Mouse (Mus musculus): Measurements from ENCODE around the gene Cd300lf.

Cd300lf gene

GRCm38 (mm10) chr11:115164341-115164975 is 30.7 kb upstream of the Cd300lf start:
- ChIA-PET POLR2A (interaction anchor here (0.6 to 5.2 kb wide), 53 partner anchors 8 to 448 kb away, joined by 3 to 67 read pairs (median 6); partner anchors contain the start of genes Fads6 (in 2 of the 4), Fdxr (in 2 of the 4), Grin2c (in 2 of the 4) and Nat9 (in 2 of the 4)), CTCF (interaction anchor here (0.5 to 4.8 kb wide), 22 partner anchors 9 to 448 kb away, joined by 3 to 51 read pairs (median 5); partner anchors contain the start of genes Grin2c (in 1 of the 4), Mif4gd (in 1 of the 4), Nat9 (in 1 of the 4) and Nt5c (in 1 of the 4))

- ChIA-PET POLR2A (interaction anchor here (0.6 to 5.2 kb wide), 88 partner anchors 9 to 675 kb away, joined by 3 to 67 read pairs (median 4); partner anchors contain the start of genes Fdxr (in 4 of the 4), Nat9 (in 3 of the 4), Tmem104 (in 3 of the 4) and Fads6 (in 2 of the 4)), CTCF (interaction anchor here (0.5 to 6.2 kb wide), 55 partner anchors 10 to 650 kb away, joined by 3 to 51 read pairs (median 4); partner anchors contain the start of genes Fdxr (in 2 of the 4), Grin2c (in 2 of the 4), Caskin2 (in 1 of the 4) and Fads6 (in 1 of the 4))
Observed at GRCm38 (mm10) chr11:115163568-115164150, 29.9 kb upstream of the Cd300lf start.

GRCm38 (mm10) chr11:115162832-115163480 is 29.2 kb upstream of the Cd300lf start, which contains the start of gene Slc9a3r1:
TSS of gene Slc9a3r1 (plus strand) at chr11:115163341.
- POLR2A ChIA-PET = interaction anchor here (0.6 to 5.2 kb wide), 82 partner anchors 9 to 676 kb away, joined by 3 to 67 read pairs (median 4); partner anchors contain the start of genes Fdxr (in 4 of the 4), Nat9 (in 3 of the 4), Tmem104 (in 3 of the 4) and Grin2c (in 2 of the 4)
- CTCF ChIA-PET = interaction anchor here (0.5 to 6.2 kb wide), 58 partner anchors 9 to 651 kb away, joined by 3 to 51 read pairs (median 4); partner anchors contain the start of genes Fdxr (in 2 of the 4), Grin2c (in 2 of the 4), Caskin2 (in 1 of the 4) and Fads6 (in 1 of the 4)

GRCm38 (mm10) chr11:115162205-115162601 is 28.4 kb upstream of the Cd300lf start:
- ChIA-PET CTCF (interaction anchor here (0.6 to 6.2 kb wide), 25 partner anchors 8 to 250 kb away, joined by 3 to 51 read pairs (median 5); partner anchors contain the start of genes Grin2c (in 2 of the 4), Nat9 (in 1 of the 4), Rab37 (in 1 of the 4) and Tmem104 (in 1 of the 4)), POLR2A (interaction anchor here (0.5 to 5.2 kb wide), 30 partner anchors 8 to 1800 kb away, joined by 3 to 67 read pairs (median 10); partner anchors contain the start of genes Fdxr (in 3 of the 4), Grin2c (in 2 of the 4), Nat9 (in 2 of the 4) and Tmem104 (in 2 of the 4))

GRCm38 (mm10) chr11:115161578-115162204 is 27.9 kb upstream of the Cd300lf start:
- POLR2A ChIA-PET = interaction anchor here in 3 of 4 experiments (0.5 to 5.2 kb wide), 15 partner anchors 8 to 1800 kb away, joined by 3 to 67 read pairs (median 7); partner anchors contain the start of genes Grin2c (in 2 of the 3), Nat9 (in 2 of the 3), Tmem104 (in 2 of the 3) and Fdxr (in 1 of the 3)
- CTCF ChIA-PET = interaction anchor here (0.5 to 6.2 kb wide), 58 partner anchors 8 to 250 kb away, joined by 3 to 51 read pairs (median 4); partner anchors contain the start of genes Grin2c (in 2 of the 4), Fads6 (in 1 of the 4), Nat9 (in 1 of the 4) and Rab37 (in 1 of the 4)

- ChIA-PET CTCF (interaction anchor here (0.5 to 6.2 kb wide), 53 partner anchors 8 to 249 kb away, joined by 3 to 51 read pairs (median 4); partner anchors contain the start of genes Rab37 (in 2 of the 4), Fads6 (in 1 of the 4), Grin2c (in 1 of the 4) and Ush1g (in 1 of the 4)), POLR2A (interaction anchor here in 3 of 4 experiments (0.8 to 5.2 kb wide), 12 partner anchors 8 to 126 kb away, joined by 3 to 67 read pairs (median 5); partner anchors contain the start of genes Fdxr (in 2 of the 3), Grin2c (in 1 of the 3), Nat9 (in 1 of the 3) and Tmem104 (in 1 of the 3))
Observed at GRCm38 (mm10) chr11:115160883-115161577, 27.2 kb upstream of the Cd300lf start.

- ChIA-PET CTCF (interaction anchor here (0.5 to 6.2 kb wide), 56 partner anchors 7 to 294 kb away, joined by 3 to 51 read pairs (median 4); partner anchors contain the start of genes Rab37 (in 2 of the 4), Fads6 (in 1 of the 4) and Ush1g (in 1 of the 4)), POLR2A (interaction anchor here (0.6 to 5.2 kb wide), 15 partner anchors 9 to 706 kb away, joined by 3 to 67 read pairs (median 5); partner anchors contain the start of genes Fdxr (in 2 of the 4), Grin2c (in 1 of the 4), Nat9 (in 1 of the 4) and Tmem104 (in 1 of the 4))
Observed at GRCm38 (mm10) chr11:115160016-115160797, 26.4 kb upstream of the Cd300lf start.

GRCm38 (mm10) chr11:115157933-115158719 is 24.3 kb upstream of the Cd300lf start:
- CTCF ChIA-PET = interaction anchor here in 2 of 4 experiments (0.6 to 6.2 kb wide), 3 partner anchors 44 to 196 kb away, joined by 3 to 50 read pairs (median 8); no protein-coding TSS in a partner anchor
- POLR2A ChIA-PET = no interaction called here

GRCm38 (mm10) chr11:115155053-115155634 is 21.4 kb upstream of the Cd300lf start:
- CTCF ChIA-PET = interaction anchor here (0.6 to 6.6 kb wide), 13 partner anchors 8 to 492 kb away, joined by 3 to 174 read pairs (median 4); partner anchors contain the start of genes Rab37 (in 2 of the 4), Cd300lf (in 1 of the 4) and Slc9a3r1 (in 1 of the 4)
- POLR2A ChIA-PET = interaction anchor here in 3 of 4 experiments (0.6 to 4.3 kb wide), 16 partner anchors 8 to 701 kb away, joined by 3 to 42 read pairs (median 10); partner anchors contain the start of genes Slc9a3r1 (in 2 of the 3), Fdxr (in 1 of the 3), Nat9 (in 1 of the 3) and Rab37 (in 1 of the 3)

- ChIA-PET CTCF (interaction anchor here (0.5 to 6.6 kb wide), 66 partner anchors 8 to 560 kb away, joined by 3 to 174 read pairs (median 4); partner anchors contain the start of genes Fdxr (in 3 of the 4), Rab37 (in 3 of the 4), Slc9a3r1 (in 3 of the 4) and Btbd17 (in 1 of the 4)), POLR2A (interaction anchor here (0.5 to 4.3 kb wide), 48 partner anchors 9 to 410 kb away, joined by 3 to 42 read pairs (median 4); partner anchors contain the start of genes Fdxr (in 3 of the 4), Rab37 (in 3 of the 4), Slc9a3r1 (in 3 of the 4) and Fads6 (in 1 of the 4))
Observed at GRCm38 (mm10) chr11:115153699-115154292, 20.0 kb upstream of the Cd300lf start.

- CTCF ChIA-PET = interaction anchor here (0.6 to 6.6 kb wide), 67 partner anchors 8 to 561 kb away, joined by 3 to 174 read pairs (median 4); partner anchors contain the start of genes Fdxr (in 3 of the 4), Rab37 (in 3 of the 4), Slc9a3r1 (in 3 of the 4) and Cdr2l (in 1 of the 4)
- POLR2A ChIA-PET = interaction anchor here (0.6 to 4.3 kb wide), 43 partner anchors 10 to 1467 kb away, joined by 3 to 42 read pairs (median 4); partner anchors contain the start of genes Fdxr (in 3 of the 4), Rab37 (in 3 of the 4), Slc9a3r1 (in 3 of the 4) and Fads6 (in 1 of the 4)
Observed at GRCm38 (mm10) chr11:115153088-115153487, 19.3 kb upstream of the Cd300lf start.

- ChIA-PET CTCF (interaction anchor here (0.7 to 6.6 kb wide), 22 partner anchors 9 to 407 kb away, joined by 3 to 174 read pairs (median 4); partner anchors contain the start of genes Rab37 (in 3 of the 4), Fdxr (in 1 of the 4) and Slc9a3r1 (in 1 of the 4)), POLR2A (interaction anchor here in 3 of 4 experiments (0.6 to 4.3 kb wide), 24 partner anchors 11 to 165 kb away, joined by 3 to 42 read pairs (median 4); partner anchors contain the start of genes Slc9a3r1 (in 3 of the 3), Fdxr (in 2 of the 3), Rab37 (in 2 of the 3) and Cd300lf (in 1 of the 3))
Observed at GRCm38 (mm10) chr11:115151755-115152429, 18.1 kb upstream of the Cd300lf start.
